Mouse (Mus musculus) bone marrow, adult 2 months (tissue): ENCODE results near the gene Tank. TPM values are rescaled to one million over a fixed set of nuclear protein-coding genes. Genes with fewer than 3 reads are reported as not detected.

ENCODE experiments used
- H3K27ac ChIP-seq: fragments of 200-500 bp; 2 replicates; pipeline ENCODE4 v1.5.1; 2012; ENCODE audit warnings: low read depth, mild to moderate bottlenecking, control low read depth, inconsistent platforms, low read length; ENCODE audit not compliant: control insufficient read depth, poor library complexity, insufficient read depth
- H3K4me1 ChIP-seq: fragments of 200-500 bp; 2 replicates; pipeline ENCODE4 v1.6.1; 2011; ENCODE audit warnings: low read length; ENCODE audit not compliant: control insufficient read depth, insufficient read depth
- H3K4me3 ChIP-seq: fragments of 200-500 bp; replicated peaks from 2 replicates; pipeline ENCODE3; 2011; ENCODE audit warnings: mild to moderate bottlenecking, low read depth, low read length, control low read depth; ENCODE audit not compliant: control insufficient read depth
- CTCF ChIP-seq: fragments of 200-500 bp; IDR thresholded peaks from 2 replicates; pipeline ENCODE4 v1.5.1; 2011; ENCODE audit warnings: low read length, control low read depth; ENCODE audit not compliant: control insufficient read depth, insufficient read depth
- POLR2A ChIP-seq: fragments of 200-500 bp; IDR thresholded peaks from 2 replicates; pipeline ENCODE4 v1.6.1; 2011; ENCODE audit warnings: low read depth, mild to moderate bottlenecking, control low read depth, low read length, borderline replicate concordance; ENCODE audit not compliant: control insufficient read depth
- WGBS: fragments of 180-500 bp; shearing (Covaris S2); methylation state at CpG from one replicate; pipeline ENCODE4 v1.1.7; 2018; 5-methylcytosine and 5-hydroxymethylcytosine counted together
- polyA plus RNA-seq: library from polyadenylated mRNA; stranded (reverse); fragments of >200 nt; gene quantifications from 2 replicates; pipeline ENCODE4 v1.2.4, GENCODE M21; 2011; ENCODE audit warnings: low replicate concordance; ENCODE audit not compliant: missing spikeins, insufficient read depth, insufficient read length

Gene Tank
- polyA plus RNA-seq, 1 experiment = 21.9 TPM

DNA sequence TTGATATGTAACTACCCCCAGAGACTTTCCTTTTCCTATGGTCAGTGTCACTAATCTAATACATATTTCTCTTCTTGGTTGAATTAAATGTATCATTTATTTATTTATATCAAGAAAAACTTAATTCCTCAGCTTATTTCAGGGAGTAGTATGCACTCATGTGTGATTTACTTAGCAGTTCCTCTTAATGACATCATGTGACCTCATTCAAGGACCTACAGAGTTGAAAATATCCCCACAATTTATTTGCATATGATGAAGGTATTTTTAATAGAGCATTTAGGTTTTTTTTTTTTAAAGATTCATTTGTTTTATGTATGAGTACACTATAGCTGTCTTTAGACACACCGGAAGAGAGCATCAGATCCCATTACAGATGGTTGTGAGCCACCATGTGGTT, 28.6 kb downstream of the Tank start:
- TF ChIP-seq POLR2A (no peak), CTCF (no peak)
- Histone ChIP-seq H3K4me3 (no peak overlapping the region), H3K4me1 (no peaks in the 10 kb centered on the region; the same call in 1 of the 2 replicates), H3K27ac (no peak overlapping the region)
- 94% methylated on average over 1 of the region's 1 CpGs for WGBS

DNA sequence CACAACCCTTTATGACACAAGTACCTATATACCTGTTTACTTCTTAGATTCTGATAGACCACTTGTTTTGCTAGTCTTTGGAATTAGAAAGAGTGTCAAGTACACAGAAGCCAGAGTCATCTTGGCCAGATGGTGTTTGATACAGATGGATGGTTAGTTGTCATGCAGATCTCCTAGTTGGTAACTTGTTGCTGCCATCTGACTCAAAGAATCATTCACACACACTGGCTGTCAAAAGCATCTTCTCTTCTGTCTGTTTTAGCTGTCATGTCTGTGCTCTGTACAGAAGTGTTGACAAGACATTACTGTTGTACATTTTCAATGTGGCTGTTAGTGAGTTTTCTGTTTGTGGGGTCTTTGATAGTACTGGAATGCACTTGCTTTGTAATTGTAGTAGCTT, 45.6 kb downstream of the Tank start:
- Histone ChIP-seq H3K4me1 (no peaks in the 10 kb centered on the region), H3K27ac (no peak overlapping the region), H3K4me3 (no peak overlapping the region)
- TF ChIP-seq CTCF (no peak), POLR2A (no peak)

DNA sequence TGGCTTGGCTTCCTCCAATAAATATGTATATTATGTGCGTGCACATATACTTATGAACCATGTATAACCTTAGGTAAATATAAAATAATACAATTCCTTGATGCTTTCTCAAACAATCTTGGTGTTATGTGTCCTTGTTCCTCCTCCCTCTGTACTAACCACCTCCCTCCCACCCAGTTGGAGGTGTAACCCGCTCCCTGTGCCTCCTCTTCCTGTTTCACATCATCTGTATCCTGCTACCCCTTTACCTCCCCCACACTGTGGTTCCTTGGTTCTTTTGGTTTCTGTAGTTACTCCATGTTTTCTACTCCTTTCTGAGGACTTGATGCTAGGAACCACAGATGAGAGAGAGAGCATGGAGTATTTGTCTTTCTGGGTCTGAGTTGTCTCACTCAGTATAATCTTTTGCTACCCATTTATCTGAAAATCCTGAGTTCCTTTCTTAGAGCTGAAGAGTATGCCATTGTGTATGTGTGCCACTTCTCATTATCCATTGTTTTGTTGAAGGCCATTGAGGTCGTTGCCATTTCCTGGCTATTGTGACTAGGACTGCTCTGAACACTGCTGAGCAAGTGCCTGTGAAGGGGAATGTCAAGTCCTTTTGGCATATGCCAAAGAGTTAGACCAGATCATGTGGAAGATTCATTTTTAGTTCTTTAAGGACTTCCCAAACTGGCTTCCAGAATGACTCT, 52.6 kb downstream of the Tank start:
- Histone ChIP-seq H3K27ac (no peak overlapping the region), H3K4me3 (no peak overlapping the region), H3K4me1 (no peaks in the 10 kb centered on the region)
- WGBS = 67% methylated on average over 3 of the region's 3 CpGs
- no peak for TF ChIP-seq POLR2A
- TF ChIP-seq CTCF = no peak

DNA sequence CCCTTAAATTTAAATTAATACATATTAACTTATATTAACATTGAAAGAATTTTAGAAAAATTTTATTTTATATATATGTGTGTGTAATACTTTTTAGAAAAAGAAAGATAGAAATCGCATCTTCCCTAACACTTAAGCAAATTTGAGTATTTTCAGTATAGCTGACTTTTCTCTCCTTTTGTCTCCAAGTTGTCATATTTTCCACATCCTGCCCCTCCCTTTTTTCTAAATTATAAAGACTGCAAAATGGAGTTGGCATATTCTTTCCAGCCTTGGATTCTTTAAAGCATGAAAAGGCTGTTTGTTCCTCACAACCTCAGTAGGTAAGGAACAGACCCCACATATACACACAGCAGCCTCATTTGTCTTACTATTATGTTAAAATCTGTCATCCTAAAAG, 56.7 kb downstream of the Tank start:
- H3K4me1 ChIP-seq = no peaks in the 10 kb centered on the region
- H3K4me3 ChIP-seq = no peak overlapping the region
- TF ChIP-seq CTCF = no peak
- no peak for TF ChIP-seq POLR2A
- no peak overlapping the region for H3K27ac ChIP-seq
- 92% methylated on average over 1 of the region's 1 CpGs for WGBS

DNA sequence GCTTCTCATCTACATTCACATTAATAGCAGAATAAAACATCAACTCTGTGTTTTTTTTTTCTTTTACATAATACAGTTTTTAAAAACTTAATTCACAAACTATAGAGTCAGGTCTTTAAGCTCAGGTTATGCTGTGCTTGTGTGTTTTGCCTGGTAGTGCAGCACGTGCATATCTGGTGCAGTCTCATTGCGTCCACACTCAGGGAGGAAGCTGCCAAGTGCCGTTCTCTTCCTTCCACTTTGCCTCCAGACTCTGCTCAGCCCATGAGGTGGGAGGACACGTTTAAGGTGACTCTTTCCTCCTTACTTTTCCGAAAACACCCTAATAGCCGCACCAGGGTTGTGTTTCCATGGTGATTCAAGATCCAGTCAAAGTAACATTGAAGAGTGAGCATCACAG, 59.8 kb downstream of the Tank start:
- no peak for TF ChIP-seq CTCF
- no peak for TF ChIP-seq POLR2A
- 45% methylated on average over 6 of the region's 6 CpGs for WGBS
- Histone ChIP-seq H3K4me3 (no peak overlapping the region), H3K4me1 (no peaks in the 10 kb centered on the region), H3K27ac (no peak overlapping the region)

DNA sequence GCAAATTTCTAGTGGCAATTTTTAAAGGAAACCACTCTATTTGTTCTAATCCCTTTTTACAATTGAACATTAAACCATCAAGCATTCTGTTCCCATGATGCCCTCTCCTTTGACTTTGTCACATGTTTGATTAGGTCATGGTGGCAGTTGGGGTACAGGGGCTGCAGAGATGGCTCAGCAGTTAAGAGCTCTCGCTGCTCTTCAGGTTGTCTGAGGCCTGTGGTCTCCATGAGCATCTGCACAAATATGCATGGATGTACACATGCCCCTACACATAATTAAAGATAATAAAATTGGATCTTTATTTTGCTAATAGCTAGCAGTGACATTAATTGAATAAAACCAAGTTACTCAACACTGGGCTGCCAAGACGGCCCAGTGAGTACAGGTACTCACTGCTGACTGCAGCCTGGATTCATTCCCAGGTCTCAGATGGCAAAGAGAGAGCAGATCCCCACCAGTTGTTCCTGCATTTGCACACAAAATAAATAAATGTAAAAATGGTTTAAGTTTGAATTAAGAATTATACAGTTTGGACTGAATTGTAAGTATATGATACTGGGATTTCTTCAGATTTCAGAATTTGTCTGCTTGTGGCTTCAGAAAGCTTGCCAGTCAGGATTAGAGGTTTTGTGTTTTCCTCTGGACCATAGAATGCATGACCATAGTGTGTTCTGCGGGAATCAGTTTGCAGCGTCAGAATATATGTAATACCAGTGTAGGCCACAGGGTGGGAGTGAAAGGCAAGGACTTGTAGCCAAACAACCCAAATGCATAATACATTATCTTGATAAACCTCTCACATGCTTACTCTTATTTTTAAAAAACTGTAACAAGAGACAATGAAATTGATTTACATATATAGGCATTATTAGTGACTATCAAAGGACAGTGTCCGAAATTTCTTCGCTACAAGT, 64.3 kb downstream of the Tank start:
- 58% methylated on average over 6 of the region's 6 CpGs for WGBS
- H3K4me1 ChIP-seq = no peaks in the 10 kb centered on the region
- TF ChIP-seq CTCF (no peak), POLR2A (no peak)
- H3K27ac ChIP-seq = no peak overlapping the region
- H3K4me3 ChIP-seq = no peak overlapping the region

DNA sequence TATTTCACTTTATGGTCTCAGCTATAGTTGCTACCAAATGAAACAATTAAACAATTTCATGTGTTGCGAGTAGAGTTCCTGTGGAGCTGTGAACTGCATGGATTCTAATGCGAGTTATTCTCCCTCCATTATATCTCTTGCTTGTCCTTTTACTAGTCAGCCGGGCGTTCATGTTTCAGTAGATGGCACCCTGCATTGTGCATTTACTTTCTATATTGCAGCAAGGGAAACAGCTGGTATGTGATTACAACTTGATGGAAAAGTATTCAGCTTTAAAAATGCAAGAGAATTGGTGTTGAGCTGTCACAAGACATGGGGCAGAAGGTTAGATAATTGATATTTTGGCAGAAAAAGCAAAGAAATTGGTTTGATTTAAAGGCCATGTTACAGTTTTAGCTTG, 72.8 kb downstream of the Tank start:
- Histone ChIP-seq H3K27ac (no peak overlapping the region), H3K4me3 (no peak overlapping the region), H3K4me1 (no peaks in the 10 kb centered on the region)
- WGBS = 91% methylated on average over 4 of the region's 4 CpGs
- no peak for TF ChIP-seq CTCF
- no peak for TF ChIP-seq POLR2A

DNA sequence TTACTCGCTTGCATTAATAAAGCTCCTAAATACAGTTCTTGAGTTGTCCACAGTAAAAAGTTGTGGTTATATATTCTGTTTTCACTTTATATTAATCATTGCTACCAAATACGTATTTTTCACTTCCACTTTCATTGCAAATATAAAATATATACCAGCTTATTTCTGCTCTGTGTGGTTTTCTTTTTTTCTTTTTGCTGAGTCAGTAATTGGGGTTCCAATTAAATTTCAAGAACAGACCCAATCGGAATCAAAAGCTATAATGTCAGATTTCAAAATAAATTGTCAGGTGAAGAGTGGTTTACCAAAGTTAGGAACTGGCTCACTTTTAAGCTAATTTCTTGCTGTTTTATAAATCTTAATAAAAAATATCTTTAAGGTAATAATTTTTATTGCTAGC, 73.3 kb downstream of the Tank start:
- Histone ChIP-seq H3K27ac (no peak overlapping the region), H3K4me3 (no peak overlapping the region), H3K4me1 (no peaks in the 10 kb centered on the region)
- 86% methylated on average over 3 of the region's 3 CpGs for WGBS
- no peak for TF ChIP-seq POLR2A
- no peak for TF ChIP-seq CTCF
